Mouse (Mus musculus) left cerebral cortex, postnatal 10 days (tissue): ENCODE data around the gene Rnase9. TPM values are rescaled to one million over a fixed set of nuclear protein-coding genes. Genes with fewer than 3 reads are reported as not detected.
"Not testable (repeated sequence)": the region's sequence is repeated elsewhere in the genome, so short reads cannot be mapped to it uniquely, and the experiment has no call there.

ENCODE experiments used
- DNase-seq, 2 experiments: peaks; one replicate each; pipeline ENCODE4 v3.0.0; 2021 to 2022; ENCODE audit warnings: low spot score in 2 of 2, mixed read lengths in 1 of 2; ENCODE audit errors: extremely low spot score in 1 of 2
- intact Hi-C: fragments of 180-260 bp; cut with DNase I; formaldehyde crosslinking; loops from one replicate; pipeline ENCODE4 v1.15.1; 2025
- total RNA-seq, 2 experiments: library from RNA; stranded (reverse); gene quantifications; 2 replicates each; pipeline ENCODE4 v1.2.3; 2021

Rnase9 gene
- total RNA-seq, 2 experiments from 2014 or later: not detected

- DNase-seq: no peak
- intact Hi-C loops: no loop called here
Measured at GRCm38 (mm10) chr14:51054243-51055237, 12.9 kb upstream of the Rnase9 start.

GRCm38 (mm10) chr14:51053176-51053575 lies 11.5 kb upstream of the Rnase9 start:
- intact Hi-C loops: no loop called here
- no peak for DNase-seq

- intact Hi-C loops: no loop called here
- no peak for DNase-seq
Measured at GRCm38 (mm10) chr14:51051941-51052340, 10.3 kb upstream of the Rnase9 start.

- intact Hi-C loops: no loop called here
- no peak for DNase-seq
Measured at GRCm38 (mm10) chr14:51050063-51050462, 8.4 kb upstream of the Rnase9 start, which contains the start of gene Rnase11. Gene Rnase11, minus strand, starts transcription at chr14:51050163.

GRCm38 (mm10) chr14:51047846-51048245 lies 6.2 kb upstream of the Rnase9 start:
- no peak for DNase-seq
- intact Hi-C loops: no loop called here

- no peak for DNase-seq
- intact Hi-C loops: no loop called here
Measured at GRCm38 (mm10) chr14:51036214-51036613, 5.5 kb downstream of the Rnase9 start.

GRCm38 (mm10) chr14:51035206-51035605 lies 6.5 kb downstream of the Rnase9 start:
- intact Hi-C loops: no loop called here
- DNase-seq: no peak

GRCm38 (mm10) chr14:51027387-51028155 lies 14.1 kb downstream of the Rnase9 start:
- no peak for DNase-seq
- intact Hi-C loops: loop anchor here (2.0 to 5.0 kb wide), 2 partner anchors 35 to 70 kb away; no protein-coding TSS in a partner anchor

GRCm38 (mm10) chr14:51026391-51027133 lies 15.1 kb downstream of the Rnase9 start:
- peak; percentile 44 to 67 for DNase-seq
- intact Hi-C loops: loop anchor here (2.0 to 5.0 kb wide), 2 partner anchors 36 to 71 kb away; no protein-coding TSS in a partner anchor

- intact Hi-C loops: loop anchor here (5.0 kb wide), 1 partner anchor 72 kb away; no protein-coding TSS in a partner anchor
Measured at GRCm38 (mm10) chr14:51024820-51025219, 16.8 kb downstream of the Rnase9 start.

GRCm38 (mm10) chr14:51023457-51023856 lies 18.2 kb downstream of the Rnase9 start:
- intact Hi-C loops: no loop called here
- DNase-seq: no peak

More at GRCm38 (mm10) chr14:51024820-51025219, 16.8 kb downstream of the Rnase9 start:
- no peak for DNase-seq

GRCm38 (mm10) chr14:51017256-51017655 lies 24.4 kb downstream of the Rnase9 start:
- intact Hi-C loops: no loop called here
- DNase-seq: no peak

- DNase-seq: no peak
- intact Hi-C loops: no loop called here
Measured at GRCm38 (mm10) chr14:51015780-51016179, 25.9 kb downstream of the Rnase9 start.

- intact Hi-C loops, DNase-seq: not testable (repeated sequence)
Measured at GRCm38 (mm10) chr14:51014724-51015123, 26.9 kb downstream of the Rnase9 start.

- intact Hi-C loops: loop anchor here (2.0 kb wide), 1 partner anchor 33 kb away; no protein-coding TSS in a partner anchor
- DNase-seq: no peak
Measured at GRCm38 (mm10) chr14:51009572-51009971, 32.1 kb downstream of the Rnase9 start.

- no peak for DNase-seq
- intact Hi-C loops: loop anchor here (2.0 kb wide), 1 partner anchor 32 kb away; no protein-coding TSS in a partner anchor
Measured at GRCm38 (mm10) chr14:51008781-51009180, 32.9 kb downstream of the Rnase9 start.

GRCm38 (mm10) chr14:51007914-51008713 lies 33.6 kb downstream of the Rnase9 start:
- intact Hi-C loops: loop anchor here (2.0 kb wide), 1 partner anchor 31 kb away; no protein-coding TSS in a partner anchor
- DNase-seq: peak; percentile 57 to 69
